Mouse (Mus musculus) hindbrain, postnatal 0 days (tissue): Measurements from ENCODE around the gene Cherp. TPM values are rescaled to one million over a fixed set of nuclear protein-coding genes. Genes with fewer than 3 reads are reported as not detected.
A peak's percentile ranks its signal among the peaks of the same experiment; 100 is the strongest.

ENCODE experiments used
- ATAC-seq: fragments of 200-750 bp; cut with Nextera tagmentation; 2 replicates; pipeline ENCODE4 v1.8.0; 2017; ENCODE audit warnings: mild to moderate bottlenecking, moderate TSS enrichment, moderate library complexity
- DNase-seq: peaks from one replicate; pipeline ENCODE4 v3.0.0-alpha.2; 2015; ENCODE audit warnings: low spot score
- H3K27ac ChIP-seq: fragments of 300-500 bp; sonication (generic); 2 replicates; pipeline ENCODE4 v1.5.1; 2014; ENCODE audit warnings: mild to moderate bottlenecking
- H3K27me3 ChIP-seq: fragments of 300-500 bp; sonication (generic); 2 replicates; pipeline ENCODE4 v1.6.1; 2014; ENCODE audit warnings: low read length, mixed read lengths; ENCODE audit not compliant: insufficient read depth
- H3K36me3 ChIP-seq: fragments of 300-500 bp; sonication (generic); 2 replicates; pipeline ENCODE4 v1.6.1; 2014; ENCODE audit warnings: low read length, mixed read lengths; ENCODE audit not compliant: insufficient read depth
- H3K4me1 ChIP-seq: fragments of 300-500 bp; sonication (generic); 2 replicates; pipeline ENCODE4 v1.6.1; 2014; ENCODE audit warnings: antibody characterized with exemption, low read length, mixed read lengths; ENCODE audit not compliant: insufficient read depth
- H3K4me2 ChIP-seq: fragments of 300-500 bp; sonication (generic); 2 replicates; pipeline ENCODE4 v1.6.1; 2014; ENCODE audit warnings: low read depth, mild to moderate bottlenecking, low read length, moderate library complexity, mixed read lengths
- H3K4me3 ChIP-seq: fragments of 300-500 bp; sonication (generic); 2 replicates; pipeline ENCODE4 v1.5.1; 2014; ENCODE audit warnings: low read length
- H3K9ac ChIP-seq: fragments of 300-500 bp; sonication (generic); replicated peaks from 2 replicates; pipeline ENCODE4 v1.6.1; 2014; ENCODE audit warnings: mild to moderate bottlenecking, low read length, moderate library complexity, mixed read lengths
- H3K9me3 ChIP-seq: fragments of 300-500 bp; sonication (generic); 2 replicates; pipeline ENCODE4 v1.6.1; 2016; ENCODE audit warnings: low read length, mixed read lengths
- CTCF ChIP-seq: IDR thresholded peaks from 2 replicates; pipeline ENCODE4 v1.5.1; 2016; ENCODE audit warnings: antibody characterized with exemption, control low read depth, low read depth
- WGBS: fragments of 180-500 bp; shearing (Covaris S2); extraction: QIAGEN DNeasy Blood & Tissue Kit; methylation state at CpG from one replicate; pipeline ENCODE4 v1.1.7; 2014; 5-methylcytosine and 5-hydroxymethylcytosine counted together
- polyA plus RNA-seq: library from polyadenylated mRNA; unstranded; fragments of >200 nt; fragmentation: Nextera tagmentation; extraction: Ambion mirVana; gene quantifications from 2 replicates; pipeline ENCODE4 v1.2.1, GENCODE M21; 2015
- total RNA-seq: library from RNA; depleted of rRNA; stranded (reverse); fragments of >200 nt; gene quantifications from 2 replicates; pipeline ENCODE4 v1.2.3, GENCODE M21; 2014; rRNA removed

Gene Cherp
- total RNA-seq: 27.0 and 90.6 TPM in 2 replicates
- polyA plus RNA-seq: 37.3 and 40.3 TPM in 2 replicates

DNA sequence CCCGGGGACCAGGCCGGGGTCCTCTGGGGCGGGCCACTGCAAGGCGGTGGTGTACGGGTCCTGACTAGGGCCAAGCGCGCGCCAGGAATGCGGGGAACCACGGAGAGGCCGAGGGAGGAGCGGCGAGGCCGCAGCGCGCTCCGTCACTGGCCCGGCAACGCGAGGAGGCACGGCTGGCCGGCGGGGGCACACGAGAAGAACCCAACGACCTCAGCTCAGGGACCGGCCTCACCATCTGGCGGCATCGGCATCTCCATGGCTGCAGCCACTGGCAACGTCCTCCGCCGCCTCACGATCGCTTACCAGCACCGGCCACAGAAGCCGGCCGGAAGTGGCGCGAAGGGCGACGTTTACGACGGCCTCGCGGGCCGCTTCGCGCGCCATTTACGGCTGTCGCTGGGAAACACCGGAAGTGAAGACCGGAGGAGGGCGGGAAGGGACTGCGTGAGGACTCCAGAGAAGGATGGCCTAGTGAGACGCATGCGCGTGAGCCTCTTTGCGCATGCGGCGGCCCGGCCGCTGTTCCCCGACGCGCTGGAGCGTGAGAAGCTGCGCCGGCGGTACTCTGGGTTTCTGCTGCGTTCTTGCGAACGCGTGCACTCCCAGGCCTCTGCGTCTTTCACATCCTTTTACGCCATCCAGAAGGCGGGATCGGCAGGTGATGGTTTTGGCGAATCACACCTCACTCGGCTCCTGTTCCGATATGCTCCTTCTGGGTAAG, at the start of gene Cherp:
TSS of gene Cherp (minus strand) at position 401 of the 721 bp plus-strand sequence.
- peak within 1 kb of the TSS; percentile 88 for H3K4me3 ChIP-seq
- peak within 1 kb of the TSS; percentile 96 for H3K4me2 ChIP-seq
- DNase-seq (peak; percentile 99), ATAC-seq (peak; percentile 97)
- H3K9me3 ChIP-seq: no peaks in the 10 kb centered on the region
- H3K4me1 ChIP-seq: peaks cover 5% of the 10 kb centered on the region; the same call in 1 of the 2 replicates
- H3K27me3 ChIP-seq: no peaks in the 10 kb centered on the region
- 0 out of 2 replicates have a peak, but pooled peaks have one; percentile 9 for TF ChIP-seq CTCF
- H3K27ac ChIP-seq: peak within 1 kb of the TSS; percentile 91
- H3K9ac ChIP-seq: peak within 1 kb of the TSS; percentile 79
- WGBS: under 1% methylated on average over 79 of the region's 80 CpGs
- peaks cover 20% of the 10 kb centered on the region for H3K36me3 ChIP-seq

DNA sequence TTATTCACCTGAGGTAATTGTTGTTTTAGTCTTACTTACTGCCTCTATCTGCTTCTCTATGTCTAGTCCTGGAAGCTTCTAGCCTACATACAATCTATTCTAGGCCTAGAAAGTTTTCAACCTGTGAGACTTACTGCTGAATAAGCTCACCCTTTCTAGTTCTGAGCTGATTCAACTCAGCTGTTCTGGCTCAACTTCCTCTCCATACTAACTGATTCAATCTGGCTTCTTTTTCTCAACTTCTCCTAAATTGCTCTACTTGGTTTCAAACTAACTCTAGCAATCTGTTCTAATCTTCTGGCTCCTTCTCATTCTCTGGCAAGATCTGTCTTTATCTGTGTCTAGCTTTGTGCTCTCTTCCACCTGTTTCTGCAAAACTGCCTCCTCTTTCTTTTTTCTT, 46.9 kb upstream of the Cherp start:
- no peaks in the 10 kb centered on the region for H3K4me1 ChIP-seq
- ATAC-seq (no peak), DNase-seq (no peak)
- H3K36me3 ChIP-seq: no peaks in the 10 kb centered on the region
- no peak overlapping the region for H3K9ac ChIP-seq
- H3K4me3 ChIP-seq: no peak overlapping the region
- no peaks in the 10 kb centered on the region for H3K27me3 ChIP-seq
- no peak for TF ChIP-seq CTCF
- no peak overlapping the region for H3K27ac ChIP-seq
- H3K4me2 ChIP-seq: no peak overlapping the region
- H3K9me3 ChIP-seq: no peaks in the 10 kb centered on the region

DNA sequence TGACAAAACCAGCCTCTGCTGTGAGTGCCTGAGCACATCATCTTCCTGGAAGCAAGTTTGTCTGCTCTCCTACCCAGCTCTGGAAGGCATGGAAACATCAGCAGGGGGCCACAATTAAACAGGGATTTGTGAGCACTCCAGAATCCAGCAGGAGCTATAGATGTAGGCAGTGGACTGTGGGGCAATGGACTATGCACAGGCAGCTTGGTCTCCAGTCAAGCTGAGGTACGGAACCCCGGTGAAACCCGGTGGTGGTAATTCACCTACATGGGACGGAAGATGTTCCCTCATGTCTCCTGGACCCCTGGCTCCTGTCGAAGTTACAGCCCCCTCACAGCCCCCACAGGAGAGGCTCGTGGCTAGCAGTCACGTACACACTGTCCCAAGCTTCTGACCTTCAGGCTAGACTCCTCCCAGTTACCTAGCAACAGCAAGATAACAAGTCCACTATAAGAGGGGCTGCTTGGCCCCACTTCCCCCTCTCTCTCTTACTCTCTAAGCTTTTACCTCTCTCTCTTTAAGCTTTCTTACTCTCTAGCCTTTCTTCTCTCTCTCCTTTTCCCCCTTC, 42.5 kb upstream of the Cherp start:
- H3K9ac ChIP-seq: no peak overlapping the region
- no peaks in the 10 kb centered on the region for H3K4me1 ChIP-seq
- H3K36me3 ChIP-seq: no peaks in the 10 kb centered on the region
- no peak for ATAC-seq
- H3K27me3 ChIP-seq: no peaks in the 10 kb centered on the region
- 75% methylated on average over 7 of the region's 7 CpGs for WGBS
- no peak overlapping the region for H3K4me3 ChIP-seq
- H3K27ac ChIP-seq: no peak overlapping the region
- no peak overlapping the region for H3K4me2 ChIP-seq
- DNase-seq: no peak
- no peak for TF ChIP-seq CTCF
- no peaks in the 10 kb centered on the region for H3K9me3 ChIP-seq

DNA sequence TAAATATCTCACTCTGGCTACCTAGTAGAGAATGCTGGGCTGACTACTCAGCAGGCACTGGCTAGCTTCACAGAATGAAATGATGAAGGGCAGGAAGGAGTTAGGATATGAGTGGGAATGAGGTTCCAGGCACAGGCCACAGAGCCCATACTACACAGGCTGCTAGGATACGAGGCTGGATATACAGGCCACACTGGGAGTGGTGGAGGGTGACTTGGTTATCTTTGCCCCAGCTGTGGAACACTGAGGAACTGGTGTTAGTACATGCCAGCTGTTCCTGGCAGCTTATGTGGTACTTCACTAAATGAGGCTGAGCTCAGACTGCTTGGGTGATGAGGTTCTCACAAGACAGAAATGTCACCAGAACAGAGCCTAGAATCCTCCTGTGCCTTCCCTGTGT, 38.1 kb upstream of the Cherp start:
- Histone ChIP-seq H3K27me3 (no peaks in the 10 kb centered on the region), H3K36me3 (no peaks in the 10 kb centered on the region), H3K4me3 (no peak overlapping the region), H3K27ac (no peak overlapping the region), H3K9ac (no peak overlapping the region), H3K4me2 (no peak overlapping the region), H3K4me1 (peaks cover under 1% of the 10 kb centered on the region; the same call in 1 of the 2 replicates), H3K9me3 (no peaks in the 10 kb centered on the region)
- TF ChIP-seq CTCF: no peak
- ATAC-seq (no peak), DNase-seq (no peak)
- 83% methylated on average over 1 of the region's 1 CpGs for WGBS

DNA sequence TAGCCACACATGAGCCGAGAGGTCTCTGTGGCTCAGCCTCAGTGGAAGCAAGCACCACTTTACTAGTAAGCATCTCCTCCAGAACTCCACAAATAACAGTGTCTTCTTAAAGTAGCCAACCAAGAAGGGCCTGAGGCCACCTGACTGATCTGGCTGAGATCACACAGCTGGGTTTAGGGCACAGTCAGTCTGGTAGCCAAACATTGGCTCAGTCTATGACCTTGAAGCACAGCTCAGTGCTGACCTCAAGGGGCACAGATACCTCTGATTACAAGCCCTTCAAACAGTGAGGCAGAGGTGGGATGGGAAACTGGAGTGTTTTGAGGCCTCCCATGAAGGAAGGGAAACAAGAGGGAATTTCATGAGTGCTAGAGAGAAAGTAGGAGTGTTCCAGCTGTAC, 37.6 kb upstream of the Cherp start:
- TF ChIP-seq CTCF: no peak
- H3K27me3 ChIP-seq: no peaks in the 10 kb centered on the region
- no peaks in the 10 kb centered on the region for H3K9me3 ChIP-seq
- peaks cover 6% of the 10 kb centered on the region; the same call in 1 of the 2 replicates for H3K4me1 ChIP-seq
- no peak overlapping the region for H3K9ac ChIP-seq
- 94% methylated on average over 1 of the region's 1 CpGs for WGBS
- no peak overlapping the region for H3K4me2 ChIP-seq
- ATAC-seq: no peak
- H3K36me3 ChIP-seq: no peaks in the 10 kb centered on the region
- no peak overlapping the region for H3K27ac ChIP-seq
- no peak for DNase-seq
- no peak overlapping the region for H3K4me3 ChIP-seq

DNA sequence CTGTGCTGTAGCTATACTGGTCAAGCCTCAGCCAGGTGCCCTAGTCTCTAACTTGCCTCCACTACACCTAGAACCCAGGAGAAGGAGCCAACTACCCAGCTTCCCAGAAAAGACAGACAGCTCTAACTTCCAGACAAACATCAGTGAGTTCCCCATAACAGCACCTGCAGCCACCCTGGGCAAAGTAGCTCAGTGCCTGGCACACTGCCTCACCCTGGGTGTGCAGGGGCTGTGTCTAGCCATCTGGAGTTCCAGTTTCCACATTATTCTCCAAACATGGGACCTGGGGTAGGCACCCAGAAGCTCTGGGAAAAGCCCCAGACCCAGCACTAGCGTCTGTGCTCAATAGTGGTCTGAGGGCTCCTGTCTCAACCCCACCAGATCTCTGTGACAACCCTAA, 32.5 kb upstream of the Cherp start:
- TF ChIP-seq CTCF: no peak
- no peak overlapping the region for H3K4me3 ChIP-seq
- no peaks in the 10 kb centered on the region for H3K9me3 ChIP-seq
- DNase-seq: no peak
- H3K4me2 ChIP-seq: no peak overlapping the region
- ATAC-seq: no peak
- peaks cover 8% of the 10 kb centered on the region; the same call in 1 of the 2 replicates for H3K4me1 ChIP-seq
- no peak overlapping the region for H3K27ac ChIP-seq
- no peak overlapping the region for H3K9ac ChIP-seq
- whole genome bisulfite sequencing: 79% methylated on average over 1 of the region's 1 CpGs
- H3K27me3 ChIP-seq: no peaks in the 10 kb centered on the region
- no peaks in the 10 kb centered on the region for H3K36me3 ChIP-seq
